Mouse (Mus musculus) C2C12 (cell line): ENCODE data around the gene Ttc32.

ENCODE experiments used
- CTCF ChIP-seq: IDR thresholded peaks from one replicate; pipeline ENCODE4 v1.5.1; 2011; ENCODE audit not compliant: control insufficient read depth, insufficient read depth, insufficient read length
- MYOG ChIP-seq: IDR thresholded peaks from one replicate; pipeline ENCODE4 v1.6.1; 2011; ENCODE audit not compliant: control insufficient read depth, insufficient read length; ENCODE audit errors: extremely low read depth

GRCm38 (mm10) chr12:9063611-9064010, 33.8 kb downstream of the Ttc32 start:
- TF ChIP-seq CTCF, result no peak
- TF ChIP-seq MYOG, result no peak
